Mouse (Mus musculus) kidney, embryonic 14.5 days (tissue): ENCODE measurements around the gene Dpp8. TPM values are rescaled to one million over a fixed set of nuclear protein-coding genes. Genes with fewer than 3 reads are reported as not detected.

Source experiments
- ATAC-seq: fragments of 200-750 bp; cut with Nextera tagmentation; 2 replicates; pipeline ENCODE4 v1.8.0; 2017; ENCODE audit warnings: moderate number of reproducible peaks, mild to moderate bottlenecking, moderate TSS enrichment, moderate library complexity; ENCODE audit not compliant: low FRiP score, low TSS enrichment
- H3K27ac ChIP-seq: fragments of 300-500 bp; sonication (generic); 2 replicates; pipeline ENCODE4 v1.5.1; 2014; ENCODE audit warnings: low read depth, mild to moderate bottlenecking, low read length, moderate library complexity, mixed read lengths
- H3K27me3 ChIP-seq: fragments of 300-500 bp; sonication (generic); 2 replicates; pipeline ENCODE4 v1.6.1; 2014; ENCODE audit warnings: mild to moderate bottlenecking, low read length; ENCODE audit not compliant: control insufficient read depth, insufficient read depth
- H3K36me3 ChIP-seq: fragments of 300-500 bp; sonication (generic); 2 replicates; pipeline ENCODE4 v1.6.1; 2014; ENCODE audit warnings: low read length, mixed read lengths; ENCODE audit not compliant: control insufficient read depth, insufficient read depth
- H3K4me1 ChIP-seq: fragments of 300-500 bp; sonication (generic); 2 replicates; pipeline ENCODE4 v1.6.1; 2014; ENCODE audit warnings: low read length, mixed read lengths; ENCODE audit not compliant: control insufficient read depth, insufficient read depth
- H3K4me2 ChIP-seq: fragments of 300-500 bp; sonication (generic); replicated peaks from 2 replicates; pipeline ENCODE4 v1.6.1; 2014; ENCODE audit warnings: low read depth, mild to moderate bottlenecking, low read length
- H3K4me3 ChIP-seq: fragments of 300-500 bp; sonication (generic); 2 replicates; pipeline ENCODE4 v1.5.1; 2014; ENCODE audit warnings: mild to moderate bottlenecking, low read length
- H3K9ac ChIP-seq: fragments of 300-500 bp; sonication (generic); 2 replicates; pipeline ENCODE4 v1.6.1; 2014; ENCODE audit warnings: low read depth, mild to moderate bottlenecking, low read length, moderate library complexity
- H3K9me3 ChIP-seq: fragments of 300-500 bp; sonication (generic); 2 replicates; pipeline ENCODE4 v1.6.1; 2016; ENCODE audit warnings: low read length; ENCODE audit not compliant: control insufficient read depth
- WGBS: fragments of 180-500 bp; shearing (Covaris S2); extraction: QIAGEN DNeasy Blood & Tissue Kit; methylation state at CpG from one replicate; pipeline ENCODE4 v1.1.7; 2014; 5-methylcytosine and 5-hydroxymethylcytosine counted together
- polyA plus RNA-seq: library from polyadenylated mRNA; unstranded; fragments of >200 nt; fragmentation: Nextera tagmentation; extraction: Ambion mirVana; gene quantifications from 2 replicates; pipeline ENCODE4 v1.2.1, GENCODE M21; 2014

Gene Dpp8
- polyA plus RNA-seq, 1 experiment from 2014 or later, result 29.9 TPM

DNA sequence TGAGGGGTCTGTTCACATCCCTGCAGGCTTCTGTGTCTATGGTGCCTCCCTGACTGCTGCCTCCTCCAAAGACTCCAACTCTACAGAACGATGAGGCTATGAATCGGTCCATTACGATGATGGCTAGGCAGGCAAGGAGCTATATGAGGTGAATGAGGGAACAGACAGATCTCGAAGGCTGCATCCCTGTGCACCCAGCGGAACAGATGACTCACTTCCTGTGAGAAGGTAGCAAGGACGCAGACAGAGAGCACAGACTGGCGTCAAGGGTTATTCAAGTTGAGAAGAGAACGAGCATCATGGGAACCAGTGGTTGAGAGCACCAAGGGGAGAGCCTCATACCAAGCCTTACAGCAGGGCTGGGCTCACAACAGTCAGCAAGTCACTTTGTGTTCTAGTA lies 21.6 kb upstream of the Dpp8 start:
- H3K9me3 ChIP-seq, result no peaks in the 10 kb centered on the region
- WGBS, result 69% methylated on average over 8 of the region's 8 CpGs
- no peak for ATAC-seq
- no peak overlapping the region for H3K4me3 ChIP-seq
- no peak overlapping the region for H3K9ac ChIP-seq
- H3K36me3 ChIP-seq, result peaks cover 8% of the 10 kb centered on the region
- no peak overlapping the region for H3K4me2 ChIP-seq
- H3K4me1 ChIP-seq, result no peaks in the 10 kb centered on the region; the same call in 1 of the 2 replicates
- no peak overlapping the region for H3K27ac ChIP-seq
- H3K27me3 ChIP-seq, result no peaks in the 10 kb centered on the region

DNA sequence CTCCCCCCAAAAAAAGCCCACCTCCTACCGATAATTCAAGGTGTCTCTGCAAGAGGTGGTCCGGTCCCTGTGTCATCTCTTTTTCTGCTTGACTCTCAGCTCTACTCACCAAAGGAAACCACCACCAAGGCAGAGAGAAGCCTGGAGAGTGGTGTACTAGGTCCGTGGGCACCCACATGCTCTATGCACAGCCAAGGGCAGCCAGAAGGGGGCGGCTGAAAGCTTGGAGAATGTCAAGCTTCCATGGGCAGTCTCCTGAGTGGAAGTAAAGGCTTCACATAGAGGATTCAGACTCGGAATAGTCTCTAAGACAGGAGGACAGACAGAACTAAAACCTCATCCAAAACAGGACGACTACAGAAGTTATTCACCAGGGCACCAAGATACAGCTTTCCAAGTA lies 20.9 kb upstream of the Dpp8 start:
- Histone ChIP-seq H3K4me1 (peaks cover 5% of the 10 kb centered on the region; the same call in 1 of the 2 replicates), H3K27me3 (no peaks in the 10 kb centered on the region), H3K4me3 (no peak overlapping the region), H3K36me3 (peaks cover 1% of the 10 kb centered on the region; the same call in 1 of the 2 replicates), H3K9ac (no peak overlapping the region), H3K4me2 (no peak overlapping the region), H3K9me3 (no peaks in the 10 kb centered on the region), H3K27ac (no peak overlapping the region)
- ATAC-seq, result no peak
- 57% methylated on average over 6 of the region's 6 CpGs for WGBS

DNA sequence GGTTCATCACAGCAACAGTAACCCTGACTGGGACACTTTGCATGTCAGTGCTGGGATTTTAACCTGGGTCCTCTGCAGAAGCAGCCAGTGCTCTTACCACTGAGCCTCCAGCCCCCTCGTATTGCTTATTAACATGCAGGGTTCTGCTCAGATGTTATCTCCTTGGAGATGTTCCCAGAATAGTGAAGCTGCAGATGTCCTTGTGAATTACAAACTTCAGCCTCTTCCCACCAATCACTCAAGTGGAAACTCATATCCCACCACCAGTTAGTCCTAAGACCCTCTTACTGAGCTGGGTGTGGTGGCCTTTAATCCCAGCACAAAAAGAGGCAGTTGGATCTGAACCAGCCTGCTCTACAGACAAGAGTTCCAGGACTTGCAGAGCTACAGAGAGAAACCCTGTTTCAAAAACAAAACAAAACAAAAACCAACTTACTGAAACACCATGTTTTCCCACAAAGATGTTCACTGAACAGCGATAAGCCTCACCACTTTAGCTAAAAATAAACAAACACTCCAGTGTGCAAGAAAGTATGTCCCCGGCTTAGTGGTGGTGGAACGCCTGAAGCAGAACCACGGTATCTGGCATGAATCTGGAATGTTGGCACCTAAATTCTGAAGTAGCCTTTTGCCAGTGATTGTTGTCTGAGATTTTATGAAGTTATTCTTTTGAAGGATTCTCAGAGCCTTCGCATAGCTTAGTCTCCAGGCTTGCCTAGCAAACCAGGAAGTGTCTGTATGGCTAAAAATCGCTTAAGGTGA lies 16.6 kb upstream of the Dpp8 start:
- peaks cover 10% of the 10 kb centered on the region for H3K4me1 ChIP-seq
- H3K4me3 ChIP-seq, result no peak overlapping the region
- ATAC-seq, result no peak
- H3K9me3 ChIP-seq, result no peaks in the 10 kb centered on the region
- WGBS, result 79% methylated on average over 7 of the region's 7 CpGs
- no peak overlapping the region for H3K4me2 ChIP-seq
- H3K27me3 ChIP-seq, result no peaks in the 10 kb centered on the region
- no peaks in the 10 kb centered on the region for H3K36me3 ChIP-seq
- no peak overlapping the region for H3K9ac ChIP-seq
- H3K27ac ChIP-seq, result no peak overlapping the region

DNA sequence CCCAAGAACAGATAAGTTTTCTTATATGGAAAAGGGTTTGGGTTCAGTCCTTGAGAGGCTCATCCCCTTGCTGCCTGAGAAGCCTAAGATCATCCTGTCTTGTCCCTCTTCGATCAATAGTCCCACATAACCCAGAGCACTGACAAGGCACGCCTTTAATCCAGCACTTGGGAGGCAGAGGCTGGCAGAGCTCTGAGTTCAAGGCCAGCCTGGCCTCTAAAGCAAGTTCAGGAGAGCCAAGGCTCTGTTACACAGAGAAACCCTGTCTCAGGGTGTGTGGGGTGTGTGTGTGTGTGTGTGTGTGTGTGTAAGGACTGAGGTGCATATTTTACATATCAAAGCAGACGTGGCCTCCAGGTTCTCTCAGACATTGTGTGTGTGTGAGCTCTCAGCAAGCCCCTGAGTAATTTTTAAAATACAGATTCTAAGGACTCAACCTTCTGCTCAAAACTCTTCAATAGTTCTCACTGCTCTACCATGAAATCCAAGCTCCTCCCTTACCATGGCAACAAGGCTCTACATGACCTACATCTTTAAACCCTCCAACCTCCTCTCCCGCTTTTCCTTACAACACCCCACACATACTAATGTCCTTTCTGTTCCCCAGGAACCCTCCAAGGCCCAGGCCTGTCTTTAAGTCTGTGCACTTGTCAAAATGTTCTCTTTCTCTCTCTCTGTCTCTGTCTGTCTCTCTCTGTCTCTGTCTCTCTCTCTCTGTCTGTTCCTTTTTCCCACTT lies 15.8 kb upstream of the Dpp8 start:
- ATAC-seq, result no peak
- 85% methylated on average over 4 of the region's 4 CpGs for WGBS
- Histone ChIP-seq H3K9ac (no peak overlapping the region), H3K36me3 (no peaks in the 10 kb centered on the region), H3K4me1 (peaks cover 10% of the 10 kb centered on the region), H3K4me2 (no peak overlapping the region), H3K4me3 (no peak overlapping the region), H3K9me3 (no peaks in the 10 kb centered on the region), H3K27me3 (no peaks in the 10 kb centered on the region), H3K27ac (no peak overlapping the region)

DNA sequence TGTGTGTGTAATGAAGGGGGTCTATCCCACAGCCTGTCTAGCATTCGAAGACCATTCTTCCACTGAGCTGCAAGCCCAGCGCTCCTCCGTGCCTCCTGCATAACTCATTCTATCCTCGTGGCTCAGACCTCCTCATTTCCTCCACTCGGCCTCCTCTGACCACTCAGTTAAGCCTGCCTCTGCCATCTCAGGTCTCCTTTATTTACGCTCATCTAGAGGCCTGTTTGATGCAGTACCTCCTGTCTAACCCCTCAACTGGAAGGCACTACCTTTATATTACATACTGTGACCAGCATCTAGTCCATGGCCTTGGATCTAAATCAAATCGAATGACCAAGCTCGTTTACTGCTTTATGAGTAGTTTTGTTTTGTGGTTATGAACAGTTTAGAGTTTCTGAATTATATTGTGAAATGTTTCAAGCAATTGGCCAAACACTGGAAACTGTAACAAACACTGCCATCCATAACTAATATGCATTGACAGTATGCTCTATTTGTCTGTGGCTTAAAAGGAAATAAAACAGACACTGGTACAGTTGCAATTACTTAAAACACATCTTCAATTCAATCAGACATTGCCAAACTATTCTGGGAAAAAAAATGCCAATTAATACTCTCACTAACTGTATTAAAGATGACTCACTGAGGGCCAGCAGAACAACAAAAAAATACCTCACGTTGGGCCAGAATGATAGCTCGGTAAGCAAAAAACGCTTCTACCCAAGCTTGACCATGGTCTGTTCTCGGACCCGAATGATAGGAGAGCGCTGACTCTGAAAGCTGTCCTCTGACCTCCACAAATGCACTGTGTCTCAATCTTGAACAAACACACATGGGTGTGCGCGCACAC lies 15.0 kb upstream of the Dpp8 start:
- no peaks in the 10 kb centered on the region for H3K27me3 ChIP-seq
- WGBS, result 77% methylated on average over 16 of the region's 16 CpGs
- no peaks in the 10 kb centered on the region for H3K9me3 ChIP-seq
- H3K9ac ChIP-seq, result no peak overlapping the region
- no peaks in the 10 kb centered on the region for H3K36me3 ChIP-seq
- no peak overlapping the region for H3K27ac ChIP-seq
- H3K4me2 ChIP-seq, result no peak overlapping the region
- peaks cover 15% of the 10 kb centered on the region for H3K4me1 ChIP-seq
- ATAC-seq, result no peak
- H3K4me3 ChIP-seq, result no peak overlapping the region

DNA sequence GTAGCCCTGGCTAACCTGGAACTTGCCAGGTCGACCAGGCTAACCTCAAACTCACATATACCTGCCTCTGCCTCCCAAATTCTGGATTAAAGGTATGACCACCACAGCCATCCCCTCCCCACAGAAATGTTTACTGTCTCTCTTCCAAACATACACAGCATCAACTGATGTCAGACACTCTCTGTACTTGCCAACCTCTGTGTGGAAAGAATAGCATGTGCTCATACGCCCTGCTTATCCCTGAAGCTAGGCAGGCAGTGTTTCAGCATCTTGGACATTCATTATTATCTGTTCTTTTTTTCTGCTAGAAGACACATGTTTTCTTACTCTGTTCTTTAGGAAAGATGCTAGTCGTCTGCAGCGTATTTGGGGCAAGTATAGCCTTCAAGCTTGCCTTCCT lies 14.3 kb upstream of the Dpp8 start:
- no peak for ATAC-seq

DNA sequence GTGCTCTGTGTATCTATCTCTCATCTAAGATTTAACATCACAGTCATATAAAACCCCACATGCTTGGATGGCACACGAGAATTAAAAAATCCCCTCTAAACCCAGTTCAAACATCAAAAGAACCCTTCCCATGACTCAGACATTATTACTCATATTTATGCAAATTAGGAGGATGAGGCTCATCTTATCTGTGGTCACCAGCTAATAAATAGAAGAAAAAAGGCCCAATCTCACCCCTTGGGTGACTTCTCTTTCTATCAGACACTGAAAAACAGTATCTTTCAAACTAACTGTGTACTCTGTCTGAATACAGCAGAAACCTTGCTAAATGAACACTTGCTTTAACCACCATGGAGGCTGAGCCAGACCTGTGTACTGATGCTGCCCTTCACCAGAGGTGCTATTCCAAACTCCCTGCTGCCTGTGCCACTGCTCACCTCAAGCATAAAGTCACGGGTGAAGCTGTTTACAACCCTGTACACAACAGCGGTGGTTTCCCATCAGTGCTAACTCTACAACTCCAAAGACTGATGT lies 13.6 kb upstream of the Dpp8 start:
- no peak overlapping the region for H3K27ac ChIP-seq
- H3K36me3 ChIP-seq, result no peaks in the 10 kb centered on the region
- peaks cover 17% of the 10 kb centered on the region for H3K4me1 ChIP-seq
- 65% methylated on average over 3 of the region's 3 CpGs for WGBS
- ATAC-seq, result no peak
- no peak overlapping the region for H3K4me2 ChIP-seq
- no peak overlapping the region for H3K9ac ChIP-seq
- no peaks in the 10 kb centered on the region for H3K27me3 ChIP-seq
- no peaks in the 10 kb centered on the region for H3K9me3 ChIP-seq
- H3K4me3 ChIP-seq, result no peak overlapping the region

More for the DNA sequence above, 14.3 kb upstream of the Dpp8 start:
- Histone ChIP-seq H3K4me2 (no peak overlapping the region), H3K9me3 (no peaks in the 10 kb centered on the region), H3K27ac (no peak overlapping the region), H3K4me1 (peaks cover 17% of the 10 kb centered on the region), H3K9ac (no peak overlapping the region), H3K4me3 (no peak overlapping the region), H3K27me3 (no peaks in the 10 kb centered on the region), H3K36me3 (no peaks in the 10 kb centered on the region)
- whole genome bisulfite sequencing, result 87% methylated on average over 4 of the region's 4 CpGs

DNA sequence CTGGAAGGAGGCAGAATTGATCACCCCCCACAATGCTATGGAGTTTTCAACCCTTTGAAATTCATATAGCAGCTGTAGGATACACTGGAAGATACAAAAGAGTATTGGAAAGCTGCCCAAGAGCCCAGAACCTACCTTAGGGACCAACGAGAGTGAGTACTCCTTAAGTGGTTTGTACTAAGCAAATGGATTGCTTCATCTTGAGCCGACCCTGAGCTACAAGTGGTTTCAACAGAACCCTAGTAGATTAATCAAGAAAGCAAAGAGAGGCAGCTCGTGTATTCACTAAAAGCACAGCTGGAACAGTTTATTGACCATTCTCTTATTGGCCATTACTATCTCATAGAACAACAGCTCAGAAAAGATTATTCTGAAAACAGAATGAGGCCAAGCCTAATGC lies 13.1 kb upstream of the Dpp8 start:
- Histone ChIP-seq H3K4me2 (no peak overlapping the region), H3K4me1 (peaks cover 17% of the 10 kb centered on the region), H3K9me3 (no peaks in the 10 kb centered on the region), H3K4me3 (no peak overlapping the region), H3K27ac (no peak overlapping the region), H3K27me3 (no peaks in the 10 kb centered on the region), H3K36me3 (no peaks in the 10 kb centered on the region), H3K9ac (no peak overlapping the region)
- ATAC-seq, result no peak
- 62% methylated on average over 3 of the region's 3 CpGs for WGBS
